Mouse (Mus musculus) E14TG2a.4 (cell line): ENCODE measurements around the gene Otop2.

ENCODE experiments used
- H3K27me3 ChIP-seq: 2 replicates; pipeline ENCODE4 v1.6.1; 2014; ENCODE audit warnings: low read length, control low read depth; ENCODE audit not compliant: insufficient read depth
- H3K36me3 ChIP-seq: 2 replicates; pipeline ENCODE4 v1.6.1; 2014; ENCODE audit warnings: low read length, control low read depth; ENCODE audit not compliant: insufficient read depth
- H3K4me1 ChIP-seq: replicated peaks from 2 replicates; pipeline ENCODE4 v1.6.1; 2014; ENCODE audit warnings: low read depth, low read length, control low read depth
- H3K4me3 ChIP-seq: replicated peaks from 2 replicates; pipeline ENCODE4 v1.5.1; 2014; ENCODE audit warnings: mild to moderate bottlenecking, low read length
- H3K9me3 ChIP-seq: 2 replicates; pipeline ENCODE4 v1.6.1; 2014; ENCODE audit warnings: low read length, control low read depth
- CTCF ChIP-seq: conservative IDR thresholded peaks from 2 replicates; pipeline ENCODE4 v1.5.1; 2014; ENCODE audit warnings: low read length
- NANOG ChIP-seq: IDR thresholded peaks from 2 replicates; pipeline ENCODE4 v1.6.1; 2014; ENCODE audit warnings: borderline replicate concordance, low read length, mixed read lengths
- POU5F1 ChIP-seq: IDR thresholded peaks from 2 replicates; pipeline ENCODE4 v1.6.1; 2014; ENCODE audit warnings: low read length, borderline replicate concordance

Otop2 gene

GRCm38 (mm10) chr11:115290314-115290713 lies 16.6 kb upstream of the Otop2 start:
- H3K4me3 ChIP-seq, result no peak overlapping the region
- H3K4me1 ChIP-seq, result peaks cover 64% of the 10 kb centered on the region
- no peaks in the 10 kb centered on the region for H3K36me3 ChIP-seq
- no peaks in the 10 kb centered on the region for H3K27me3 ChIP-seq
- TF ChIP-seq NANOG (no peak), CTCF (no peak), POU5F1 (no peak)
- H3K9me3 ChIP-seq, result no peaks in the 10 kb centered on the region

GRCm38 (mm10) chr11:115290919-115291318 lies 16.0 kb upstream of the Otop2 start:
- H3K36me3 ChIP-seq, result no peaks in the 10 kb centered on the region
- H3K4me3 ChIP-seq, result no peak overlapping the region
- peaks cover 64% of the 10 kb centered on the region for H3K4me1 ChIP-seq
- peaks cover 4% of the 10 kb centered on the region; the same call in 1 of the 2 replicates for H3K27me3 ChIP-seq
- no peaks in the 10 kb centered on the region for H3K9me3 ChIP-seq
- no peak for TF ChIP-seq POU5F1
- TF ChIP-seq CTCF, result no peak
- no peak for TF ChIP-seq NANOG

GRCm38 (mm10) chr11:115291503-115291902 lies 15.5 kb upstream of the Otop2 start:
- H3K27me3 ChIP-seq, result peaks cover 9% of the 10 kb centered on the region
- H3K4me1 ChIP-seq, result peaks cover 64% of the 10 kb centered on the region
- H3K36me3 ChIP-seq, result no peaks in the 10 kb centered on the region
- no peak for TF ChIP-seq CTCF
- TF ChIP-seq NANOG, result no peak
- no peak for TF ChIP-seq POU5F1
- no peaks in the 10 kb centered on the region for H3K9me3 ChIP-seq
- H3K4me3 ChIP-seq, result no peak overlapping the region

GRCm38 (mm10) chr11:115292631-115293375 lies 14.2 kb upstream of the Otop2 start:
- Histone ChIP-seq H3K4me3 (no peak overlapping the region), H3K27me3 (peaks cover 22% of the 10 kb centered on the region), H3K9me3 (no peaks in the 10 kb centered on the region), H3K36me3 (no peaks in the 10 kb centered on the region), H3K4me1 (peaks cover 64% of the 10 kb centered on the region)
- no peak for TF ChIP-seq CTCF
- TF ChIP-seq NANOG, result no peak
- no peak for TF ChIP-seq POU5F1

- no peak overlapping the region for H3K4me3 ChIP-seq
- H3K9me3 ChIP-seq, result no peaks in the 10 kb centered on the region
- TF ChIP-seq NANOG (no peak), POU5F1 (no peak), CTCF (no peak)
- H3K27me3 ChIP-seq, result peaks cover 46% of the 10 kb centered on the region
- H3K4me1 ChIP-seq, result peaks cover 61% of the 10 kb centered on the region
- H3K36me3 ChIP-seq, result no peaks in the 10 kb centered on the region
Measured at GRCm38 (mm10) chr11:115295939-115296338, 11.0 kb upstream of the Otop2 start.

GRCm38 (mm10) chr11:115296471-115297210 lies 10.3 kb upstream of the Otop2 start:
- peak overlapping the region; percentile 76 for H3K4me3 ChIP-seq
- peaks cover 54% of the 10 kb centered on the region for H3K4me1 ChIP-seq
- no peaks in the 10 kb centered on the region for H3K9me3 ChIP-seq
- TF ChIP-seq CTCF, result no peak
- TF ChIP-seq NANOG, result no peak
- no peak for TF ChIP-seq POU5F1
- no peaks in the 10 kb centered on the region for H3K36me3 ChIP-seq
- peaks cover 46% of the 10 kb centered on the region for H3K27me3 ChIP-seq

GRCm38 (mm10) chr11:115297214-115297826 lies 9.6 kb upstream of the Otop2 start, which contains the start of gene Fads6:
TSS of gene Fads6 (minus strand) at chr11:115297663.
- Histone ChIP-seq H3K27me3 (peaks cover 46% of the 10 kb centered on the region), H3K4me3 (peak within 1 kb of the TSS; percentile 76), H3K4me1 (peaks cover 48% of the 10 kb centered on the region), H3K9me3 (no peaks in the 10 kb centered on the region), H3K36me3 (no peaks in the 10 kb centered on the region)
- TF ChIP-seq CTCF (no peak), POU5F1 (no peak), NANOG (no peak)

- Histone ChIP-seq H3K4me1 (peaks cover 40% of the 10 kb centered on the region), H3K27me3 (peaks cover 46% of the 10 kb centered on the region), H3K36me3 (no peaks in the 10 kb centered on the region), H3K9me3 (no peaks in the 10 kb centered on the region), H3K4me3 (0 out of 2 replicates have a peak overlapping the region, but pooled peaks have one; percentile 76)
- TF ChIP-seq POU5F1 (no peak), CTCF (no peak), NANOG (no peak)
Measured at GRCm38 (mm10) chr11:115298160-115298559, 8.8 kb upstream of the Otop2 start.
